Mouse (Mus musculus) urinary bladder, postnatal 10 days (tissue): ENCODE results near the gene Senp6.
"Not testable (repeated sequence)": the region's sequence is repeated elsewhere in the genome, so short reads cannot be mapped to it uniquely, and the experiment has no call there.

Experiments used
- DNase-seq: peaks from one replicate; pipeline ENCODE4 v3.0.0; 2022; ENCODE audit warnings: low spot score

The Senp6 gene

GRCm38 (mm10) chr9:80080941-80081340 lies 14.2 kb downstream of the Senp6 start:
- DNase-seq: no peak

DNA sequence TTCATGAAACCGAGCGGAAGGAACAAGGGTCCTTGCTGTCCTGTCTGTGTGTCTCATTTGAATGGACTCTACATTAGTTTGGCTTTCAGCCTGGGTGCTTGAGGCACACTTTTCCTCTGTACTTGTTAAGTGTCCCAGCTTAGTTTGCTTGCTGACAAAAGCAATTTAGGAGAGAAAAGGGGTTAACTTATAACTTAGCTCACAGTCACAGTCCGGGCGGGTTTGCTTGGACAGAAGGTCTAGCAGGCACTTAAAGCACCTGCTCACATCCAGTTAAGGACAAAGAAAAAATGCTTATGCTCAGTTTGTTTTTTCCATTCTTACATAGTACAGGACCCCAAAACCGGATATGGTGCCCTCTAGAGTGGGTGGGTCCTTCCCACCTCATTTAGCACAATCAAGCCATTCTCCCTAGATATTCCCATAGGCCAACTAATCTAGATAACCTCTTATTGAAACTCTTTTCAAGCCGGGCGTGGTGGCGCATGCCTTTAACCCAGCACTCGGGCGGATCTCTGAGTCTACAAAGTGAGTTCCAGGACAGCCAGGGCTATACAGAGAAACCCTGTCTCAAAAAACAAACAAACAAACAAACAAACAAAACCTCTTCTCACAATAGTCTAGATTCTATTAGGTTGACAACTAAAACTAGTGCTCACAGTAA lies 17.9 kb downstream of the Senp6 start:
- no peak for DNase-seq

DNA sequence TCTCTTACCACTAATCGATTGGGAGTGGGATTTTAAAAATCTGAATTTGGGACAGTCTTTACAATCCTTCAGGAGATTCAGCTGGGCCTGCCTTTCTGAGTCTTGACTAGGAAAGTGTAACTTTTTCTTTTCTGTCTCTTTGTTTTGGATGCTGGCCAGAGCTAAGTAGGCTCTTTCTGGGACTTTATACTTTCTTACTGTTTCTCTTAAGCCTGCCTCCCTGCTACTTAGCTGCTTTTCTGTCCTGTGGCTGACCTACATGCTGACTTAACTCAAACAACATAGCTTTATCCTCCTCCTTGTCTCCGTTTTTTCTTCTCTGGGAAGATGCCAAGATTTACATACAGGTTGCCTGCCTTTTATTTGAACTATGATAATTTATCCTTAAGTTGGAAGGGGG lies 19.0 kb downstream of the Senp6 start:
- no peak for DNase-seq

- DNase-seq: not testable (repeated sequence)
Measured at GRCm38 (mm10) chr9:80086272-80086966, 19.7 kb downstream of the Senp6 start.

- DNase-seq: no peak
Measured at GRCm38 (mm10) chr9:80089409-80089808, 22.7 kb downstream of the Senp6 start.

- DNase-seq: no peak
Measured at GRCm38 (mm10) chr9:80096325-80096724, 29.6 kb downstream of the Senp6 start.

DNA sequence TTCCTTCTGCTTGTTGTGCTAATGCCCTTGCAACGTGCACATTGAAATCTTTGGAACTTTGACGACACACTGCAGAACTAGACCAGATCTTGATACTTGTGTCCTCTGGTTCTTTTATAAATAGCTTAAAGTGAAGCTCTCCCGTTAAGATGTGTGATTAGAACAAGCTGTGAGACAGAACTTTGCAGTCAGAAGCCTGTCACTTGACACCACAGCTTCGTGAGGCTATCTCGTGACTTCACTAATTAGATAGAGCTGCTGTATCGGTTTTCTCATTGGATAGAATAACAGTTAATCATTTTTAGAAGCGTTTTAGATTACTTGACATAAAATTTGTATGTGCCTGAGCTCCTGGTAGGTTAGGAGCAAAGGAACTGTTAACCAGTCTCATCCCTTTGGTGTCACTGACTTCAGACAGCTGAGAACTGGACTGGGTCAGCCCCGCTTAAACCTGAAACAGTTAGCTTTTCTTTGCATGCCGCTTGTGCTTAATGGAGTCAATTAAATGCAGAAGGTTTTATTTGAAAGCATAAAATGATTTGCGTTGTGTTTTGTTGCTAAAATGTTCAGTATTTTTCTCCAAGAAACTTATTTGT lies 79.4 kb downstream of the Senp6 start:
- DNase-seq: no peak

DNA sequence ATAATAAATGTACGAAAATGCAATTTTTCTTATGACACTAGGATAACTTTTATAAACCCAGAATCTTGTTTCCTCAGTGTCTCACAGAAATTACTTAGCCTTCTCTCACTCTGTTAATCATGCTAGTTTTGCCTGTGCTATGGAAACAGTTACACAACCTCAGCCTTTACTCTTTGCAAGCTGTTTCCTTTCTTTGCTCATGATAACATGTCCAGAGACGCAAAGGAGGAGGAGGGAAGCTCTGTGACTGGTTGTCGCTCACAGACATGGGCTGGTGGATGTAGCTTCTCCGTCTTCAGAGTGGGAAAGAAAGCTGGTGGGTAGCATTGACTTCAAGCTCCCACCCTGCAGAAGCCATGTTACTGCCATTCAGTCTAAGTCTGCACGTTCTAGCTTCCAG lies 82.9 kb downstream of the Senp6 start:
- DNase-seq: no peak

DNA sequence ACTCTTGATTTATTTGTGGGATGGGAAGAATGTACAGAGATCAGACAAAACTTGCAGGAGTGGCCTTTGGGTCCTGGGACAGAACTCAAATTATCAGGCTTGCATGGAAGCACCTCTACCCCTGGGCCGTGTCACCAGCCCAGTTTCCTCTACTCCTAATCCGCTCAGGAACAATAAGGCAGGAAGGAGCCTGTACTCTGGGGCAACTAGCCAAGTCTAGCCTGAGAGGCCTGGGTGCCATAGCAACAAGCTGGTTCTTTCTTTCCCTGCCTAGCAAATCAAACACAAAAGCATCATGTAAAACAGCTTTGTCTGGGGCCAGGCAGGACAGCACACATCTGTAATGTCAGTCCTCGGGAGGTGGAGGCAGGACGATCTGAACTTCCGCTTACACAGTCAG lies 88.6 kb downstream of the Senp6 start:
- DNase-seq: no peak

GRCm38 (mm10) chr9:80156780-80157179 lies 90.1 kb downstream of the Senp6 start:
- DNase-seq: no peak

DNA sequence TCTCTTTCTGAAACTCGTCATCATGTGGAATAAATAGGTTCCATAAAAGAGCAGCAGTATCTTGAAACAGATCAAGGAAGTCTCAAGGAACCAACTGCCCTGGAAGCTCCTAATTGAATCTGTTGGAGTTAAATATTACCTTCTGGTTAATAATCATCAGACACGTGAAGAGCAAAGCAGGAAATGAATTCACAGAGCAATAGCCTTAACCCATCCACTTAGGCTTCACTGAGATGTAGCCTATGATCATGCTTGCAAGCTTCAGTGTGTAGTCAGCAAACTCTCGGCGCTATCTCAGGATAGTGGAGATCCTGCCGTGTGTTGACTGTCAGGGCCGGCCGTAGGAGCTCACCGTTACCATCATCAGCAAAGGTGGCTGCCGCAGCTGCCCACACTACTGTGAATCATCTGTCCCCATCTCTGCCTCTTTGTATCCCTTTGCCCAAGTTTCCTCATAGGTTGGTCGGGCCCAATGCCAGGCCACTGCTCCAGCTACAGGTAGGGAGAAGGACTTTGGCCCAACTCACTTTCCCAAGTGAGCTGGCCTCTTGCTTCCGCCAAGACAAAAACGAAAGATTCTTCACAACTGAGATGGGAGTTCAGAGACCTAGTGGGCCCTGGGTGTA lies 91.2 kb downstream of the Senp6 start:
- no peak for DNase-seq

DNA sequence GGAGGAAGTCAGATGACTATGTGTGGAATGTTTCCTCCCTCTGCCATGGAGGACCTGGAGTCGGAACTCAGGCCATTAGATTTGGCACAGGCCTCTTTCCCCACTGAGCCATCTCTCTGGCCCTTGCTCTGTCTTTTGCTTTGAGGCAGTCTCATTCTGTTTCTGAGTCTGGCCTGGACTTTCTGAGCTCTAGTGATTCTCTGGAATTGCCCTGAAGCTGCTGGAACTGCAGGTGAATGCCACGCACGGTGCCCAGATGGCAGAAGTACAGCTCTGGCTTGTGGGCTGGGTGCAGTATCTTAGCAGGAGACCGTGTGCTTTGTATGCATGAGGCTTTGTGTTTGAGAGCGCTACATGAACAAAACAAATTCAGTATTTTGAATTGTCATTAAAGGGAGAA lies 92.2 kb downstream of the Senp6 start:
- no peak for DNase-seq

DNA sequence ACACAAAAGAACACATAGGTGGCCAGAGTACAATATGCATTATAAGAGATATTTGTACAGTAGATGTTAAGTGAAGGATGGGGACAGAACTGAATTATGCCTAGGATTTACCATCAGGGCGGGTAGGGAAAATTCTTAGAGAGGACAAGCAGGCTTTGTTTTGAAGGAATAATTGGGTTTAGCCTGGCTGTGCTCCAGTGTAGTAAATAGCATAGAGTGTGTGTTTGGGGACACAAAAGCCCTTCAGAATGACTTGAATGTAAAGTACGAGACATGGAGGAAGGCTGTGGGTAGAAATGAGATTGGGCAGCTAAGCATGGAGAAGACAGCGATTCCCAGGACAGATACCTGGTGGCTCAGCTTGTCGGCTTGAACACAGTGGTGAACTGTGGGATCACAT lies 94.7 kb downstream of the Senp6 start:
- DNase-seq: no peak

DNA sequence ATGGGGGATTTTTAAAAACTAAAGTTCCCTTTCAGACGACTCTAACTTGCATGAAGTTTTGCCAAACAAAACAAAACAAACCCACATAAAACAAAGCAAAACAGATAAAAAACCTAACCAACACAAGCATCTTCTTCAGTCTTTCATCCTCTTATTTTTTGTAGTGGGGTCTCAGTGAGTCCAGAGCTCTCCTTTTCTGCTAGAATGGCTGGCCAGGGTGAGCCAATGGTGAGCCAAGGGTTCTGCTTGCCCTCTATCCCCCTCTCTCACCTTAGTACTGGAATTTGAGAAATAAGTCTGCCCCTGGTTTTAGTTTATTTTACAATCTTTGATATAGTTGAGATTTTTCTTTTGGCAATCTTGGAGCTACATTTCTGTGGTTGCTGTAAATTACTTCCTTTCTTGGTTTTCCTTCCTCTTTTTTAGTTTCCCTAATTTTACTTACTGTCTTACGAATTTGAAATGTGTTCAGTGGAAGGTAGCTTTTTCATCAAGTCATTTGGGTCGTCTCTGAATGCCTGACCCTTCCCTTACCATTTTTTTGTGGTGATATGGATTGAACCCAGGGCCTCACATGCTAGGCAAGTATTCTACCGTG lies 96.5 kb downstream of the Senp6 start:
- DNase-seq: no peak

DNA sequence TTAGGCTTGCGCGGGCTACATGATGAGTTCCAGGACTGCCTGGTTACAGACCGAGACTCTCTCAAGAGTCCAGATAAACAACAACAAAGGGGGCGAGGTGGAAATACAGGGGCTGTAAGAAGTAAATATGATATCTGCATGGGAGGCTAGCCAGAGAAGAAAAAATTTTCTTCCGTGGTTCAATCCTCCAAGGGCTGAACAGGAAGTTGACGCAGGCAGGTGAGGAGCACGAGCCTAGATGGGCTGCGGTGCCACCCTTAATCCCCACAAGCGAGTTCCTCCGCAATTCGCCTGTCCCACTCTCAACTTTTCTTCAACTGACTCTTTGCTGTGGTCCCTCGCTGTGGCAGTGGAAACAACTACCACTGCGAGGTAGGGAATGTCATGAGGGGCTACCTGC lies 97.5 kb downstream of the Senp6 start:
- DNase-seq: no peak

DNA sequence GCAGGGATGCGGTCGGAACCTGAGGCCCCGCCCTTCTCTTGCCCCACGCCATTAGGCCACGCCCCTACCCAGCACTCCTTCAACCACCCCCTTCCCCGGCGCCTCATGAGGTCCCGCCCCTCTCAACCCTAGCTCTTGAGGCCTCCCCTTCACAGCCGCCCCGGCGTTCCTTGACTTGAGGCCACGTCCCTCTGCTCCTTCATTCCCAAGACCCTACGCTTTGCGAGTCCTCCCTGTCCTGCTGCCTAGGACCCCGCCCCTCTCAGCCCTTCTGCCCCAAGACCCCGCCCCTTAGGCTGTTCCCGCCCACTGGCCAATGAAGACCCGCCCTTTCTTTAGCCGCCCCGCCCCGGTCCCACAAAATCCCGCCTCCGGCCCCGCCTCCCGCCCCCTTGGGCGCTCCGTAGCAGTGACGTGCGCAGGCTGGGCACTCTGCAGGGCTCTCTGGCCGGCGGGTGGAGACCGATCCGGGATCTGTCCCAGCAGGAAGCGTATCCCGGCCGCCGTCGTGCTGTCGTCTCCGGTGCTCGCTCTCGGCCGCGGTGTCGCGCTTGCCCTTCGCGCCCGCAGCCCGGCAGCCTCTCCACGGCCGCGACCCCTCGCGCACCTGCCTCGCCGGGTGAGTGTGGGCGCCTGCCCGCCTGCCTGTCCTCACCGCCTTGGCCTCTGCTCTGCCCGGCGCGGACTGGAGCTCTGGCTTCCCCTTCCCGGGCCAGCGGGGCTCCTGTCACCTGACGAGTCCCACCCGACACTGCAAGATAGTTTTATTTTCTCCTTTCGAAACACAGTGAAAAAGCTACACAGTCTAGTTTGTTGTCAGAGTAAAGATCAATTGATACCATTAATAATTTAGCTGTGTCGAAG lies 98.1 kb downstream of the Senp6 start, which contains the start of gene Myo6:
TSS of gene Myo6 (plus strand) at position 421 of the 864 bp plus-strand sequence.
- DNase-seq: peak; percentile 94

GRCm38 (mm10) chr9:80165690-80166089 lies 99.0 kb downstream of the Senp6 start:
- no peak for DNase-seq

GRCm38 (mm10) chr9:80166425-80166824 lies 99.7 kb downstream of the Senp6 start:
- DNase-seq: no peak

DNA sequence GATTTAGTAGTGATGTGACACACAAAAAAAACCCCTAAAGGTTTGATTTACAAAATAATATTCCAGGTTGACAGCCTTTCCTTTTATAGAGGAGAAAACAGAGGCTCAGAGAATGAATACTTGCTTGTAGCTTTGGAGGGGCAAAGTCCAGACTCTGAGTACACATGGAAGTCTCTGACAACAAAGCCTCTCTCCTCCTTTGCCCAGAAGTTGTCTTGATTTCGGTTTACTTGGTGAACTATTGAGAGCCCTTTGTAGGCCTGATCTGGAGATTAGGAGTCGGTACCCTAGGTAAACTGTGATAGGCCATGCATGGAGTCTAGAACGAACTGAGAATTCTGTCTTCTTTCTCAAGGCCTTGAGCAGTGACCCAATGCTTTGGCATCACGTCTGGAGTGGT lies 100.4 kb downstream of the Senp6 start:
- no peak for DNase-seq

- DNase-seq: no peak
Measured at GRCm38 (mm10) chr9:80169551-80169950, 102.8 kb downstream of the Senp6 start.

DNA sequence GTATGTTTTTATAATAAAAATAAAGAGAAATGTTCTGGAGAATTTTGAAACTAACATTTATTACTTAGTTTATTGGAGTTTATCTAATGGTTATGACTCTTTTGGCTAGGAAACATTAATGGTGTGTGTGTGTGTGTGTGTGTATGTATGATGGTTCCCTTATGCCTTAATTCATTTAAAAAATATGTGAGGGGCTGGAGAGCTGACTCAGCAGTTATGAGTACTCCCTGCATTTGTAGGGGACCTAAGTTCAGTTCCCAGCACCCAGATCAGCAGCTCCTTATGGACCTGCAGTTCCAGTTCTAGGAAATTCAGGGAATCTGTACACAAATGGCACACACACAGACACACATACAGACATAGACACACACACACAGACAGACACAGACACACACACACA lies 104.5 kb downstream of the Senp6 start:
- no peak for DNase-seq
